Mouse (Mus musculus): ENCODE data around the gene Dis3. TPM values are rescaled to one million over a fixed set of nuclear protein-coding genes. Genes with fewer than 3 reads are reported as not detected.

Gene Dis3
- total RNA-seq (2023), result 10 to 100 TPM; 35.7 to 36.2 TPM

GRCm38 (mm10) chr14:99099267-99099966, at the start of gene Dis3, which contains the start of gene Pibf1:
Dis3 (minus strand) TSS chr14:99099770.
Pibf1 (plus strand) TSS chr14:99099424.

GRCm38 (mm10) chr14:99046031-99046781, 53.4 kb downstream of the Dis3 start, which contains the start of the genes Mzt1 and Bora:
Mzt1 (minus strand) TSS chr14:99046134.
Bora (plus strand) TSS chr14:99046222.

Other genes with a start within 250 kb of the Dis3 start
- 10 to 100 TPM in 1 of 2 experiments, not detected in 1; 10.1 TPM for gene Rpl36a-ps1, start 105.5 kb downstream of the Dis3 start, total RNA-seq (2023)
- gene Mzt1, start 53.6 kb downstream of the Dis3 start, total RNA-seq (2023), result 10 to 100 TPM; 29.3 to 32.1 TPM
- gene Bora, start 53.5 kb downstream of the Dis3 start, total RNA-seq (2023), result 10 to 100 TPM; 15.9 to 16.6 TPM
- 10 to 100 TPM; 24.4 to 25.8 TPM for gene Pibf1, start 346 bp downstream of the Dis3 start, total RNA-seq (2023)
- under 1 TPM; 0.53 to 0.96 TPM for gene Klf5, start 198.9 kb upstream of the Dis3 start, total RNA-seq (2023)